Mouse (Mus musculus) small intestine, adult 2 months (tissue): Measurements from ENCODE around the gene 0610010K14Rik. TPM values are rescaled to one million over a fixed set of nuclear protein-coding genes. Genes with fewer than 3 reads are reported as not detected.
A peak's percentile ranks its signal among the peaks of the same experiment; 100 is the strongest.

Experiments used
- H3K27ac ChIP-seq: fragments of 200-500 bp; 2 replicates; pipeline ENCODE4 v1.5.1; 2012; ENCODE audit warnings: low read depth, low read length, control low read depth, inconsistent platforms; ENCODE audit not compliant: insufficient read depth
- H3K27me3 ChIP-seq: fragments of 200-500 bp; 2 replicates; pipeline ENCODE4 v1.6.1; 2012; ENCODE audit warnings: mild to moderate bottlenecking, moderate library complexity, low read length, inconsistent platforms; ENCODE audit not compliant: control insufficient read depth, insufficient read depth
- H3K36me3 ChIP-seq: fragments of 200-500 bp; 2 replicates; pipeline ENCODE4 v1.6.1; 2012; ENCODE audit warnings: mild to moderate bottlenecking, low read length, control low read depth, inconsistent platforms; ENCODE audit not compliant: control insufficient read depth, insufficient read depth
- H3K4me1 ChIP-seq: fragments of 200-500 bp; 2 replicates; pipeline ENCODE4 v1.6.1; 2012; ENCODE audit warnings: low read length, inconsistent platforms, mixed read lengths; ENCODE audit not compliant: control insufficient read depth, insufficient read depth, insufficient read length
- H3K4me3 ChIP-seq: fragments of 200-500 bp; 2 replicates; pipeline ENCODE4 v1.5.1; 2012; ENCODE audit warnings: low read depth, mild to moderate bottlenecking, control low read depth, inconsistent platforms, low read length, moderate library complexity
- CTCF ChIP-seq: fragments of 200-500 bp; IDR thresholded peaks from 2 replicates; pipeline ENCODE4 v1.5.1; 2012; ENCODE audit warnings: low read depth, mild to moderate bottlenecking, control low read depth, inconsistent platforms, low read length, moderate library complexity, mixed read lengths; ENCODE audit not compliant: insufficient replicate concordance, insufficient read length; ENCODE audit errors: extremely low read depth
- POLR2A ChIP-seq: fragments of 200-500 bp; IDR thresholded peaks from 2 replicates; pipeline ENCODE4 v1.6.1; 2012; ENCODE audit warnings: low read depth, mild to moderate bottlenecking, control low read depth, inconsistent platforms, low read length, moderate library complexity
- WGBS: fragments of 180-500 bp; shearing (Covaris S2); methylation state at CpG from one replicate; pipeline ENCODE4 v1.1.7; 2018; 5-methylcytosine and 5-hydroxymethylcytosine counted together
- polyA plus RNA-seq: library from polyadenylated mRNA; depleted of rRNA; stranded (reverse); fragments of >200 nt; gene quantifications from 2 replicates; pipeline ENCODE4 v1.2.3, GENCODE M21; 2012

0610010K14Rik gene
- polyA plus RNA-seq, 1 experiment: 45.3 TPM

- 60% methylated on average over 4 of the region's 4 CpGs for WGBS
- TF ChIP-seq CTCF: no peak
- no peak for TF ChIP-seq POLR2A
- no peaks in the 10 kb centered on the region for H3K36me3 ChIP-seq
- no peak overlapping the region for H3K27ac ChIP-seq
- H3K4me1 ChIP-seq: peaks cover 17% of the 10 kb centered on the region
- H3K4me3 ChIP-seq: no peak overlapping the region
- peaks cover 12% of the 10 kb centered on the region for H3K27me3 ChIP-seq
Observed at GRCm38 (mm10) chr11:70227661-70228245, 10.0 kb downstream of the 0610010K14Rik start.

- peaks cover 20% of the 10 kb centered on the region for H3K4me1 ChIP-seq
- TF ChIP-seq CTCF: no peak
- no peak for TF ChIP-seq POLR2A
- 26% methylated on average over 5 of the region's 5 CpGs for WGBS
- no peaks in the 10 kb centered on the region for H3K36me3 ChIP-seq
- H3K27ac ChIP-seq: no peak overlapping the region
- H3K4me3 ChIP-seq: no peak overlapping the region
- peaks cover 12% of the 10 kb centered on the region for H3K27me3 ChIP-seq
Observed at GRCm38 (mm10) chr11:70227126-70227525, 10.6 kb downstream of the 0610010K14Rik start.

- 20% methylated on average over 18 of the region's 18 CpGs for WGBS
- Histone ChIP-seq H3K4me3 (peak overlapping the region; percentile 56), H3K27ac (no peak overlapping the region), H3K36me3 (no peaks in the 10 kb centered on the region), H3K27me3 (peaks cover 12% of the 10 kb centered on the region), H3K4me1 (peaks cover 22% of the 10 kb centered on the region)
- TF ChIP-seq CTCF: no peak
- no peak for TF ChIP-seq POLR2A
Observed at GRCm38 (mm10) chr11:70226602-70226890, 11.2 kb downstream of the 0610010K14Rik start.

GRCm38 (mm10) chr11:70225798-70226601 is 11.7 kb downstream of the 0610010K14Rik start:
- 22% methylated on average over 27 of the region's 27 CpGs for WGBS
- TF ChIP-seq CTCF (peak; percentile 23; the same call in 1 of the 2 replicates), POLR2A (no peak)
- Histone ChIP-seq H3K4me1 (peaks cover 22% of the 10 kb centered on the region), H3K27me3 (peaks cover 12% of the 10 kb centered on the region), H3K36me3 (no peaks in the 10 kb centered on the region), H3K27ac (no peak overlapping the region), H3K4me3 (peak overlapping the region; percentile 56)

DNA sequence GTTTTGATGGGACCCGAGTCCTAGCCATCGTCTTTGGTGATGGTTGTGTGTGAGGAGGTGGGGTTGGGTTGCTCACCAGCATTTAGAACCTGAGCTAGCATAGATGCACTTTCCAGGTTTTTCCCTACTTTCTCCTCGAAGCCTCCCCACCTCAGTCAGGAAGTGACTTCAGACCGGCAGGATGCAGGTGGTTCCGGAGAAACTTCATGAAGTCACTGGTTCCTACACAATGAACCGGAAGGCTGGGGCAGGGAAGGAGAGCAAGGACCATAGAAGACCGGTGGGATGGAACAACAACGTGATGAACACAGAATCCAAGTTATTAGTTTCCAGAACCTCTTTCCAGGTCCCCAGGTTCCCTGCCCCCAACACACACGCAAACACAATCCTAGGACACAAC is 14.0 kb downstream of the 0610010K14Rik start:
- H3K27me3 ChIP-seq: no peaks in the 10 kb centered on the region
- no peak overlapping the region for H3K4me3 ChIP-seq
- H3K27ac ChIP-seq: peak overlapping the region; percentile 10; the same call in 1 of the 2 replicates
- H3K36me3 ChIP-seq: no peaks in the 10 kb centered on the region
- WGBS: 69% methylated on average over 9 of the region's 9 CpGs
- no peak for TF ChIP-seq POLR2A
- TF ChIP-seq CTCF: no peak
- H3K4me1 ChIP-seq: peaks cover 25% of the 10 kb centered on the region

GRCm38 (mm10) chr11:70221603-70222500 is 15.9 kb downstream of the 0610010K14Rik start:
- no peak for TF ChIP-seq CTCF
- TF ChIP-seq POLR2A: no peak; the same call in 1 of the 2 replicates
- WGBS: 5% methylated on average over 14 of the region's 14 CpGs
- Histone ChIP-seq H3K4me1 (peaks cover 35% of the 10 kb centered on the region), H3K27ac (peak overlapping the region; percentile 99), H3K27me3 (no peaks in the 10 kb centered on the region), H3K4me3 (peak overlapping the region; percentile 72), H3K36me3 (no peaks in the 10 kb centered on the region)
